Mouse (Mus musculus) olfactory bulb, adult 2 months (tissue): ENCODE measurements around the gene Sstr4.

Experiments used
- CTCF ChIP-seq: fragments of 200-500 bp; IDR thresholded peaks from 2 replicates; pipeline ENCODE4 v1.5.1; 2012; ENCODE audit warnings: low read depth, mild to moderate bottlenecking, low read length, moderate library complexity; ENCODE audit not compliant: insufficient read depth
- POLR2A ChIP-seq: fragments of 200-500 bp; IDR thresholded peaks from 2 replicates; pipeline ENCODE4 v1.6.1; 2012; ENCODE audit warnings: mild to moderate bottlenecking, low read depth, low read length, moderate library complexity; ENCODE audit not compliant: insufficient read depth

- TF ChIP-seq CTCF (no peak), POLR2A (no peak)
Observed at GRCm38 (mm10) chr2:148445616-148446015, 50.5 kb downstream of the Sstr4 start.
